In genomic region chr17:26675845-26676244, GRCm38 (mm10) we compare ENCODE assay signal across 8 mouse cellular contexts. TPM values are rescaled to one million over a fixed set of nuclear protein-coding genes. Genes with fewer than 3 reads are reported as not detected.
A peak's percentile ranks its signal among the peaks of the same experiment; 100 is the strongest.
DNase-seq lines count a peak whose midpoint lies in the region; ATAC-seq and TF ChIP-seq lines count a peak whose summit lies in the region.

No protein-coding gene starts in this region.

- H3K4me3 ChIP-seq in heart, embryonic 12.5 days: peak overlapping the region; percentile 86
- peak overlapping the region; percentile 98 for H3K4me3 ChIP-seq in E14TG2a.4 (replicated peaks; ENCODE audit: low read length)
- peak overlapping the region; percentile 95 for H3K4me3 ChIP-seq in forebrain, embryonic 16.5 days (replicated peaks; ENCODE audit: low read length)
- H3K4me3 ChIP-seq in liver, postnatal 0 days (ENCODE audit: low read depth, low read length): peak overlapping the region; percentile 78

- H3K4me2 ChIP-seq in heart, embryonic 12.5 days: peak overlapping the region; percentile 76
- H3K4me2 ChIP-seq in forebrain, embryonic 16.5 days (ENCODE audit: low read length): peak overlapping the region; percentile 68
- peak overlapping the region; percentile 83 for H3K4me2 ChIP-seq in liver, postnatal 0 days (ENCODE audit: low read depth, low read length)

- peak overlapping the region; percentile 94 for H3K27ac ChIP-seq in heart, embryonic 12.5 days (ENCODE audit: poor library complexity, severe bottlenecking)
- peak overlapping the region; percentile 92 for H3K27ac ChIP-seq in forebrain, embryonic 16.5 days (ENCODE audit: low read length)
- H3K27ac ChIP-seq in liver, postnatal 0 days (ENCODE audit: low read depth): no peak overlapping the region

- H3K4me1 ChIP-seq in heart, embryonic 12.5 days (replicated peaks): peaks cover 23% of the 10 kb centered on the region
- H3K4me1 ChIP-seq in E14TG2a.4 (replicated peaks; ENCODE audit: low read depth, low read length): peaks cover 30% of the 10 kb centered on the region
- peaks cover 22% of the 10 kb centered on the region for H3K4me1 ChIP-seq in forebrain, embryonic 16.5 days (replicated peaks; ENCODE audit: control insufficient read depth, insufficient read depth, low read length)
- H3K4me1 ChIP-seq in liver, postnatal 0 days (ENCODE audit: insufficient read depth): peaks cover 25% of the 10 kb centered on the region

- TF ChIP-seq EP300 in liver, postnatal 0 days (IDR thresholded peaks at IDR 0.05; ENCODE audit: low read depth): no peak

- intact Hi-C loops in heart, postnatal 36 days (cut with DNase I): loop anchor here (2.0 to 5.0 kb wide), 2 partner anchors 43 to 106 kb away; partner anchors contain the start of gene Bnip1

- H3K9me3 ChIP-seq in heart, embryonic 12.5 days (replicated peaks): no peaks in the 10 kb centered on the region
- no peaks in the 10 kb centered on the region for H3K9me3 ChIP-seq in E14TG2a.4 (ENCODE audit: low read length)
- no peaks in the 10 kb centered on the region for H3K9me3 ChIP-seq in forebrain, embryonic 16.5 days (ENCODE audit: control insufficient read depth, low read length)
- no peaks in the 10 kb centered on the region for H3K9me3 ChIP-seq in liver, postnatal 0 days (ENCODE audit: low read length)

- no peak for DNase-seq in heart, postnatal 36 days
- DNase-seq in liver, postnatal 0 days: no peak
- DNase-seq in urinary bladder, adult 18-20 months (ENCODE audit: low spot score in 2 of 2): no peak
- DNase-seq in layer of hippocampus, adult 11-12 months (ENCODE audit: low spot score): no peak
- DNase-seq in layer of hippocampus, adult 18-20 months (ENCODE audit: low spot score in 2 of 2): no peak

- ATAC-seq in heart, embryonic 12.5 days (ENCODE audit: insufficient number of reproducible peaks, low FRiP score): no peak
- ATAC-seq in forebrain, embryonic 16.5 days: peak; percentile 36
- ATAC-seq in liver, postnatal 0 days: no peak

- H3K27me3 ChIP-seq in heart, embryonic 12.5 days (replicated peaks): no peaks in the 10 kb centered on the region
- no peaks in the 10 kb centered on the region for H3K27me3 ChIP-seq in E14TG2a.4 (ENCODE audit: insufficient read depth, low read length)
- H3K27me3 ChIP-seq in forebrain, embryonic 16.5 days (replicated peaks; ENCODE audit: control insufficient read depth, insufficient read depth, low read length): no peaks in the 10 kb centered on the region
- H3K27me3 ChIP-seq in liver, postnatal 0 days (ENCODE audit: insufficient read depth, low read length): no peaks in the 10 kb centered on the region

- peak overlapping the region; percentile 84; the same call in 1 of the 2 replicates for H3K9ac ChIP-seq in heart, embryonic 12.5 days
- peak overlapping the region; percentile 87 for H3K9ac ChIP-seq in forebrain, embryonic 16.5 days (replicated peaks; ENCODE audit: low read depth, low read length)
- no peak overlapping the region for H3K9ac ChIP-seq in liver, postnatal 0 days (replicated peaks)

- WGBS in heart, embryonic 12.5 days: 22% methylated on average over 7 of the region's 7 CpGs
- WGBS in forebrain, embryonic 16.5 days: 17% methylated on average over 7 of the region's 7 CpGs
- WGBS in liver, postnatal 0 days (ENCODE audit: insufficient replicate concordance): 24% methylated on average over 7 of the region's 7 CpGs

- peaks cover 11% of the 10 kb centered on the region for H3K36me3 ChIP-seq in heart, embryonic 12.5 days
- peaks cover 14% of the 10 kb centered on the region; the same call in 1 of the 2 replicates for H3K36me3 ChIP-seq in E14TG2a.4 (ENCODE audit: insufficient read depth, low read length)
- 0 out of 2 replicates have a peak, but pooled peaks cover 2% of the 10 kb centered on the region for H3K36me3 ChIP-seq in forebrain, embryonic 16.5 days (ENCODE audit: control insufficient read depth, insufficient read depth)
- no peaks in the 10 kb centered on the region for H3K36me3 ChIP-seq in liver, postnatal 0 days (replicated peaks; ENCODE audit: insufficient read depth, low read length)

- TF ChIP-seq CTCF in E14TG2a.4 (conservative IDR thresholded peaks at IDR 0.05; ENCODE audit: low read length): no peak
- TF ChIP-seq CTCF in liver, postnatal 0 days (IDR thresholded peaks at IDR 0.05; ENCODE audit: low read depth): no peak

RNA-seq across cellular contexts. Expression of gene Atp6v0e, which starts 12.8 kb away (rescaled TPM):
- 176 and 193 TPM in 2 replicates for polyA plus RNA-seq in heart, embryonic 12.5 days (2016; fragmentation: Nextera tagmentation; extraction: Ambion mirVana)
- 10 to 100 TPM; 58.6 to 68.7 TPM for total RNA-seq in heart, postnatal 36 days (2021)
- polyA plus RNA-seq in forebrain, embryonic 16.5 days (2015; fragmentation: Nextera tagmentation; extraction: Ambion mirVana): 129 and 146 TPM in 2 replicates
- polyA plus RNA-seq in liver, postnatal 0 days (2015; fragmentation: Nextera tagmentation; extraction: Ambion mirVana): 122 and 126 TPM in 2 replicates
- total RNA-seq in layer of hippocampus, adult 18-20 months (2021): 10 to 100 TPM; 48.7 to 49.2 TPM

RNA-seq across cellular contexts. Expression of gene Crebrf, which starts 39.6 kb away (rescaled TPM):
- 5.4 and 7.0 TPM in 2 replicates for polyA plus RNA-seq in heart, embryonic 12.5 days (2016; fragmentation: Nextera tagmentation; extraction: Ambion mirVana)
- total RNA-seq in heart, postnatal 36 days (2021): 10 to 100 TPM; 71.7 to 72.4 TPM
- polyA plus RNA-seq in forebrain, embryonic 16.5 days (2015; fragmentation: Nextera tagmentation; extraction: Ambion mirVana): 11.9 and 14.5 TPM in 2 replicates
- polyA plus RNA-seq in liver, postnatal 0 days (2015; fragmentation: Nextera tagmentation; extraction: Ambion mirVana): 5.8 and 7.5 TPM in 2 replicates
- total RNA-seq in layer of hippocampus, adult 18-20 months (2021): 100 to 1,000 TPM; 152 to 159 TPM
